Mouse (Mus musculus): ENCODE data around the gene Ddx42.
A peak's percentile ranks its signal among the peaks of the same experiment; 100 is the strongest.

DNA sequence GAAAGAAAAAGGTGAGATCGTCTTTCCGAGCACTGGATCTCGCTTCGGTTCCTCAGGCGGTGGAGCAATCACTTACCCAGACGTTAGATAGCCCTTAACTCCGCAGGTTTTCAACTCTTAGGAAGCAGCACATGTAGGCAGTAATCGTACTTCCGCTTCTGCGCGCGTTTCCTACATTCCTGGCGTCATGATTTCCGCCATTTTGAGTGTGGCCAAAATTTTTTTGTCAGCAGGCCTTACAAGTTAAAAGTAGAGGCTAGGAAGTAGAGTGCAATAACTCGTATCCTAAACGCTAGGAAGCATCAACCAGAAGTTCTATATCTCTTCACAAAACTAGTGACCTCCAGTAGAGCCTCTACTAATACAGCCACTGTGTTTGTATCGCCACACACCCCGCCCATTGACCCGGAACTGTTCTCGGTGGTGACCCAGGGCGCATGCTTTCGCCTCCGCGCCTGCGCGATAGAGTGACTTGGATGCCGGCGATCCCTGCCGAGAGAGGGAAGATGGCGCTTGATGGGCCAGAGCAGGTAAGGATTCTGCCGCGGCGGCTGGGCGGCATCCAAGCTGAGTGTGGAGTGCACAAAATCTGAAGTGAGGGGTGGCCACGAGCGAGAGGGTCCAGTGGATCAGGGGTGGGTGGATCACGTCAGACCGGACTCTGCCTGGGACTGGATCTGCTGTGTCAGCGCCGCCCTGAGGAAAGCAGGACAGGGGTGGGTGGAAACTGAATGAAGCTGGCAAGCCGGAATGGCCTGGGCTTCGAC is 39.1 kb downstream of the Ddx42 start, which contains the start of the genes Ftsj3 and Psmc5:
- TF ChIP-seq EP300 (IDR thresholded peaks at IDR 0.05) = no peak
- peak; percentile 66 for TF ChIP-seq CTCF (IDR thresholded peaks at IDR 0.05)

Data from lung, postnatal 0 days (tissue).